Mouse (Mus musculus) stomach, postnatal 0 days (tissue): Measurements from ENCODE around the gene Ifi202b. TPM values are rescaled to one million over a fixed set of nuclear protein-coding genes. Genes with fewer than 3 reads are reported as not detected.
"Not testable (repeated sequence)": the region's sequence is repeated elsewhere in the genome, so short reads cannot be mapped to it uniquely, and the experiment has no call there.

Experiments used
- ATAC-seq: fragments of 200-750 bp; cut with Nextera tagmentation; 2 replicates; pipeline ENCODE4 v1.8.0; 2017; ENCODE audit not compliant: low FRiP score, low TSS enrichment
- DNase-seq: peaks from one replicate; pipeline ENCODE4 v3.0.0-alpha.2; 2016; ENCODE audit warnings: low spot score
- H3K27ac ChIP-seq: fragments of 300-500 bp; sonication (generic); replicated peaks from 2 replicates; pipeline ENCODE4 v1.5.1; 2014; ENCODE audit warnings: mild to moderate bottlenecking, control low read depth
- H3K27me3 ChIP-seq: fragments of 300-500 bp; sonication (generic); 2 replicates; pipeline ENCODE4 v1.6.1; 2014; ENCODE audit warnings: low read length; ENCODE audit not compliant: control insufficient read depth, insufficient read depth
- H3K36me3 ChIP-seq: fragments of 300-500 bp; sonication (generic); 2 replicates; pipeline ENCODE4 v1.6.1; 2014; ENCODE audit warnings: low read length, mixed read lengths; ENCODE audit not compliant: control insufficient read depth, insufficient read depth
- H3K4me1 ChIP-seq: fragments of 300-500 bp; sonication (generic); replicated peaks from 2 replicates; pipeline ENCODE4 v1.6.1; 2014; ENCODE audit warnings: antibody characterized with exemption; ENCODE audit not compliant: control insufficient read depth, insufficient read depth
- H3K4me2 ChIP-seq: fragments of 300-500 bp; sonication (generic); replicated peaks from 2 replicates; pipeline ENCODE4 v1.6.1; 2014; ENCODE audit warnings: low read depth, mild to moderate bottlenecking, control low read depth, moderate library complexity
- H3K4me3 ChIP-seq: fragments of 300-500 bp; sonication (generic); 2 replicates; pipeline ENCODE4 v1.5.1; 2014; ENCODE audit warnings: low read depth, low read length, control low read depth
- H3K9ac ChIP-seq: fragments of 300-500 bp; sonication (generic); 2 replicates; pipeline ENCODE4 v1.6.1; 2014; ENCODE audit warnings: mild to moderate bottlenecking, low read length, control low read depth, mixed read lengths
- H3K9me3 ChIP-seq: fragments of 300-500 bp; sonication (generic); 2 replicates; pipeline ENCODE4 v1.6.1; 2016; ENCODE audit warnings: low read length; ENCODE audit not compliant: control insufficient read depth
- CTCF ChIP-seq: IDR thresholded peaks from 2 replicates; pipeline ENCODE4 v1.5.1; 2016; ENCODE audit warnings: antibody characterized with exemption, low read depth, mild to moderate bottlenecking, moderate library complexity
- EP300 ChIP-seq: optimal IDR thresholded peaks from 2 replicates; pipeline ENCODE3; 2016; ENCODE audit warnings: antibody characterized with exemption
- WGBS: fragments of 180-500 bp; shearing (Covaris S2); extraction: QIAGEN DNeasy Blood & Tissue Kit; methylation state at CpG from one replicate; pipeline ENCODE4 v1.1.7; 2014; 5-methylcytosine and 5-hydroxymethylcytosine counted together
- polyA plus RNA-seq: library from polyadenylated mRNA; unstranded; fragments of >200 nt; fragmentation: Nextera tagmentation; extraction: Ambion mirVana; gene quantifications from 2 replicates; pipeline ENCODE4 v1.2.1, GENCODE M21; 2015

Gene Ifi202b
- polyA plus RNA-seq, 1 experiment from 2014 or later = 0.19 TPM

DNA sequence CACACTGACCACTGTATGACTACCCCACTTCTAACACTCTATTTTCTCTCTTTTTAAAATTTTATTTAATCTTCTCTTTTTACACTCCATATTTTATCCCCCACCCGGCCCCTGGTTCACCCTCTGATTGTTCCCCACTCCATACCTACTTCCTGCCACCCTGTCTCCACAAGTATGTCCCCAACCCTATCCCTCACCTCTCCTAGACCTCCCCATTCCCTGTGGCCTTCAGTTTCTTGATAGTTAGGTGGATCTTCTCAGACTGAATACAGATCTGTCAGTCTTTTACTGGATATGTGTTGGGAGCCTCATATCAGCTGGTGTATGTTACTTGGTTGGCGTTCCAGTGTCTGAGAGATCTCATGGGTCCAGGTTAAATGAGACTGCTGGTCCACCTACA, 68.0 kb downstream of the Ifi202b start:
- no peak overlapping the region for H3K27ac ChIP-seq
- 70% methylated on average over 2 of the region's 2 CpGs for whole genome bisulfite sequencing
- H3K9ac ChIP-seq = no peak overlapping the region
- TF ChIP-seq CTCF (no peak), EP300 (no peak)
- H3K27me3 ChIP-seq = no peaks in the 10 kb centered on the region
- no peaks in the 10 kb centered on the region for H3K4me1 ChIP-seq
- DNase-seq (no peak), ATAC-seq (no peak)
- no peaks in the 10 kb centered on the region for H3K36me3 ChIP-seq
- H3K4me2 ChIP-seq = no peak overlapping the region
- no peaks in the 10 kb centered on the region for H3K9me3 ChIP-seq
- no peak overlapping the region for H3K4me3 ChIP-seq

GRCm38 (mm10) chr1:173913256-173913791, 69.2 kb downstream of the Ifi202b start:
- H3K27me3 ChIP-seq, H3K27ac ChIP-seq, H3K9ac ChIP-seq, H3K36me3 ChIP-seq, H3K4me3 ChIP-seq, H3K4me1 ChIP-seq, ATAC-seq, H3K9me3 ChIP-seq, DNase-seq, H3K4me2 ChIP-seq: not testable (repeated sequence)

Other genes with a start within 250 kb of the Ifi202b start
- gene Ifi207, start 241.0 kb downstream of the Ifi202b start, polyA plus RNA-seq = 0.59 and 0.85 TPM in 2 replicates
- 2.3 and 2.7 TPM in 2 replicates for gene Ifi204, start 215.8 kb downstream of the Ifi202b start, polyA plus RNA-seq
- gene Ifi211, start 69.7 kb downstream of the Ifi202b start, polyA plus RNA-seq = 1.4 TPM in 2 replicates
- gene Mndal, start 40.3 kb downstream of the Ifi202b start, polyA plus RNA-seq = 3.8 and 4.0 TPM in 2 replicates
- 1.6 and 2.0 TPM in 2 replicates for gene Ifi203, start 40.1 kb downstream of the Ifi202b start, polyA plus RNA-seq
- 0.33 and 0.50 TPM in 2 replicates for gene Ifi205, start 49.1 kb upstream of the Ifi202b start, polyA plus RNA-seq
- not detected in 2 replicates for gene Olfr433, start 58.0 kb upstream of the Ifi202b start, polyA plus RNA-seq
- not detected in 2 replicates for gene Olfr432, start 66.5 kb upstream of the Ifi202b start, polyA plus RNA-seq
- not detected in 2 replicates for gene Olfr430, start 83.9 kb upstream of the Ifi202b start, polyA plus RNA-seq
- not detected in 2 replicates for gene Olfr429, start 101.6 kb upstream of the Ifi202b start, polyA plus RNA-seq
- gene Olfr427, start 114.1 kb upstream of the Ifi202b start, polyA plus RNA-seq = not detected in 2 replicates
- not detected in 2 replicates for gene Olfr231, start 138.4 kb upstream of the Ifi202b start, polyA plus RNA-seq
- 0.11 TPM in 1 of 2 replicates, not detected in the other for gene Olfr424, start 148.8 kb upstream of the Ifi202b start, polyA plus RNA-seq
- not detected in 2 replicates for gene Olfr420, start 172.9 kb upstream of the Ifi202b start, polyA plus RNA-seq
- 0.02 TPM in 2 replicates for gene Spta1, start 190.0 kb upstream of the Ifi202b start, polyA plus RNA-seq